Mouse (Mus musculus) hindbrain, embryonic 16.5 days (tissue): ENCODE data around the gene Rnd3. TPM values are rescaled to one million over a fixed set of nuclear protein-coding genes. Genes with fewer than 3 reads are reported as not detected.

Experiments
- ATAC-seq: fragments of 200-750 bp; cut with Nextera tagmentation; 2 replicates; pipeline ENCODE4 v1.8.0; 2017; ENCODE audit warnings: moderate TSS enrichment, moderate library complexity
- H3K27ac ChIP-seq: fragments of 300-500 bp; sonication (generic); 2 replicates; pipeline ENCODE4 v1.5.1; 2014; ENCODE audit warnings: low read depth, mild to moderate bottlenecking, control low read depth, low read length, moderate library complexity
- H3K27me3 ChIP-seq: fragments of 300-500 bp; sonication (generic); replicated peaks from 2 replicates; pipeline ENCODE4 v1.6.1; 2014; ENCODE audit warnings: low read length; ENCODE audit not compliant: control insufficient read depth, insufficient read depth
- H3K36me3 ChIP-seq: fragments of 300-500 bp; sonication (generic); 2 replicates; pipeline ENCODE4 v1.6.1; 2014; ENCODE audit warnings: mild to moderate bottlenecking, low read length, moderate library complexity, mixed read lengths; ENCODE audit not compliant: control insufficient read depth, insufficient read depth
- H3K4me1 ChIP-seq: fragments of 300-500 bp; sonication (generic); 2 replicates; pipeline ENCODE4 v1.6.1; 2014; ENCODE audit warnings: low read depth, low read length; ENCODE audit not compliant: control insufficient read depth, insufficient read depth
- H3K4me2 ChIP-seq: fragments of 300-500 bp; sonication (generic); 2 replicates; pipeline ENCODE4 v1.6.1; 2014; ENCODE audit warnings: mild to moderate bottlenecking, low read length, control low read depth, moderate library complexity
- H3K4me3 ChIP-seq: fragments of 300-500 bp; sonication (generic); 2 replicates; pipeline ENCODE4 v1.5.1; 2014; ENCODE audit warnings: mild to moderate bottlenecking, low read length, control low read depth, moderate library complexity
- H3K9ac ChIP-seq: fragments of 300-500 bp; sonication (generic); 2 replicates; pipeline ENCODE4 v1.6.1; 2014; ENCODE audit warnings: low read depth, mild to moderate bottlenecking, control low read depth, low read length, moderate library complexity
- H3K9me3 ChIP-seq: fragments of 300-500 bp; sonication (generic); 2 replicates; pipeline ENCODE4 v1.6.1; 2014; ENCODE audit warnings: mild to moderate bottlenecking, low read length, moderate library complexity; ENCODE audit not compliant: control insufficient read depth
- WGBS: fragments of 180-500 bp; shearing (Covaris S2); extraction: QIAGEN DNeasy Blood & Tissue Kit; methylation state at CpG from one replicate; pipeline ENCODE4 v1.1.7; 2014; 5-methylcytosine and 5-hydroxymethylcytosine counted together
- polyA plus RNA-seq: library from polyadenylated mRNA; unstranded; fragments of >200 nt; fragmentation: Nextera tagmentation; extraction: Ambion mirVana; gene quantifications from 2 replicates; pipeline ENCODE4 v1.2.1, GENCODE M21; 2015

Gene Rnd3
- polyA plus RNA-seq, 1 experiment from 2014 or later: 82.6 TPM

DNA sequence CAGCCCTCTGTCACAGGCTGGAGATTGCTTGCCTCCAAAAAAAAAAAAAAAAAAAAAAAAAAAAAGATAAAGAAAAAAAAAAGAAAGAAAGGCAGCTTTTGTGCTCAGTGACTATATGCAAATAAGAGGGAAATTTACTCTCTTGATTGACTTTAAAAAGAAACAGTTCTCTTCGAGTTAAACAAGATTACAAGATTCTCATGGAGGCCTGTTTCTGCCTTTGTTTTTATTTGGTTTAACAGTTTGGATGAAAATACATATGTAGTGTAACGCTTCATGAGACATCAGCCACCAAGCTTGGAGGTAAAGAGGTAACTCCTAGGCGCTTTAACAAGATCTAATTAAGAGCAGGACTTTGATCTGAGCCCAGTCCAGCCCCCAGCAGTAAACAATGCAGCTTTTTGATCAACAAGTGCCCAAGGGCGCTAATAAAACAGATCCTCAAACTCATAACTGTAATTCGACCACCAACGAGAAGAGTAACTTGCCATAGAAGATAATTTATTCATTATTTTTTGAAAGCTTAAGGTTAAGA, 8.9 kb downstream of the Rnd3 start:
- Histone ChIP-seq H3K36me3 (no peaks in the 10 kb centered on the region), H3K4me3 (no peak overlapping the region), H3K27me3 (no peaks in the 10 kb centered on the region), H3K4me2 (peak overlapping the region; percentile 54), H3K4me1 (peaks cover 50% of the 10 kb centered on the region), H3K9me3 (no peaks in the 10 kb centered on the region), H3K27ac (no peak overlapping the region), H3K9ac (no peak overlapping the region)
- no peak for ATAC-seq
- 9% methylated on average over 6 of the region's 6 CpGs for WGBS

DNA sequence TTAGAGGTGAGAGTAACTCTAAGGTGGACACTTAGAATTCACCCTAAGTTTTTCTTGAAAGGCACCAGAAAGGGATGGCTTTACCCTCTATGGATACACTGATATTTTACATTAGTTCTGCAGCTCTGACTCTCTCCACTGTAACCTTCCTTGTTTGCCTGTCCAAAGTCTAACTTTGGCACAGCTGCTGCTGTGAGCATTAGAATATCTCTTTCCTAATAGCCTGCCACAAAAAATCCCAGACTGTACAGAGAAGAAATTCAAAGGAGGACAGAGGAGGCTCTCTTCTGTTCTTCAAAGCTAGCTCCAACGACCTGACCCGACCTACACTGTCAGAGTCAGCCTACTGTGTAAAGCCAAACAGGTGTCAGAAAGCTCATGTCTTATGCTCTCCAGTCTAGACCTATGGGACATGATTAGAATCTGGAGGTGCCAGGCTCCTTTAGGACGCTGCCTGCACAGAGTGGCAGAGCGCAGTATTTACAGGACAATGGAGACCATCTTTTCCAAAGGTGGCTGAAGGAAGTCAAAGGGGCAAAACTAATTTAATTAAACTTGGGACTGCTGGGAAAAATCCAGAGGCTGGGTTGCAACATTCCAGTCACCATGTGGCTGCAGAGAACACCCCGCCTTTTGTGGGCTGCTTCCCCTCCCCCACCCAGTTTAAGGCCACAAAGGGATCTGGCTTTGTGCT, 9.5 kb downstream of the Rnd3 start:
- WGBS: 16% methylated on average over 5 of the region's 5 CpGs
- H3K4me1 ChIP-seq: peaks cover 44% of the 10 kb centered on the region
- peak; percentile 81 for ATAC-seq
- no peak overlapping the region for H3K4me3 ChIP-seq
- H3K9ac ChIP-seq: no peak overlapping the region
- H3K4me2 ChIP-seq: peak overlapping the region; percentile 27
- no peaks in the 10 kb centered on the region for H3K27me3 ChIP-seq
- no peaks in the 10 kb centered on the region for H3K9me3 ChIP-seq
- H3K36me3 ChIP-seq: peaks cover 2% of the 10 kb centered on the region; the same call in 1 of the 2 replicates
- 0 out of 2 replicates have a peak overlapping the region, but pooled peaks have one; percentile 6 for H3K27ac ChIP-seq

DNA sequence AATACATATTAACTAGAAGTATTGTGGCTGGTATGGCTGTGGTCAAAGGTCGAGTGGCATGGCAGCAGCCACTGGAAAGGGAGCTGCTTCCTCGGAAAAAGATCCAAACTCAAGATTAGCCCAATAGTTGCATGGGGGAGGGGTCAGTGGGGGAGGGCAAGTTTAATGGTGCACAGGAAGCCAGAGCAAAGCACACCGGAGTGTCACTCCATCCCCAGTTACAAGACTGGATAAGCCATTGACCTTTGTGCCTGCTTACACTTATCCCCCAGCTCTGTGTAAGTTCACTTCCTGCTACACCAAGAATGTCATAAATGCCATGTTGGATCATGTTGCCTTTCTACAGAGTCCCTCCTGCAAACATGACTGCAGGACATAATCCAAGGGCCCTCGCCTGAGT, 11.2 kb downstream of the Rnd3 start:
- H3K4me3 ChIP-seq: no peak overlapping the region
- no peak overlapping the region for H3K9ac ChIP-seq
- H3K36me3 ChIP-seq: peaks cover 12% of the 10 kb centered on the region
- H3K4me2 ChIP-seq: no peak overlapping the region
- no peaks in the 10 kb centered on the region for H3K9me3 ChIP-seq
- WGBS: 53% methylated on average over 4 of the region's 4 CpGs
- ATAC-seq: no peak
- no peaks in the 10 kb centered on the region for H3K27me3 ChIP-seq
- peaks cover 33% of the 10 kb centered on the region for H3K4me1 ChIP-seq
- H3K27ac ChIP-seq: no peak overlapping the region

DNA sequence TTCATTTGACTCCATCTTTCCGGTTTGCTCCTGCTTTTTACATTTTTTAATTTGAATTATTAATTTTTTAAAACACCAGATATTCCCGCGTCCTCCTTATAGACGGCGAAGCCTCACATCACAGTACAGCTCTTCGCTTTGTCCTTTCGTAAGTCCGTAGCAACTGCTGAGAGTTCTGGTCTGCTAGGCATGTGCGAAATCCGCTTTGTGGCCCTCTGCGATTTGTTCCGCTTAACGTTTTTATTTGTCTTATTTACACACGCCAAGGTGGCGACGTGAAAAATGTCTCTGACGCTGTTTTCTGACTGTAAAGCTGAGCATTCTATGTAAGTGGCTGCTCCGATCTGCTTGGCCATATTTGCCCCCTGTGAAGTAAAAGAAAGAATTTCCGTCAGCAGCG, 16.7 kb downstream of the Rnd3 start:
- no peak overlapping the region; the same call in 1 of the 2 replicates for H3K4me2 ChIP-seq
- H3K4me3 ChIP-seq: no peak overlapping the region
- H3K36me3 ChIP-seq: peaks cover 26% of the 10 kb centered on the region
- no peaks in the 10 kb centered on the region for H3K9me3 ChIP-seq
- H3K9ac ChIP-seq: no peak overlapping the region
- WGBS: 53% methylated on average over 20 of the region's 20 CpGs
- H3K4me1 ChIP-seq: peaks cover 2% of the 10 kb centered on the region; the same call in 1 of the 2 replicates
- H3K27ac ChIP-seq: no peak overlapping the region
- no peak for ATAC-seq
- no peaks in the 10 kb centered on the region for H3K27me3 ChIP-seq

GRCm38 (mm10) chr2:51128090-51128489, 20.8 kb downstream of the Rnd3 start:
- Histone ChIP-seq H3K4me3 (no peak overlapping the region), H3K9me3 (no peaks in the 10 kb centered on the region), H3K27me3 (no peaks in the 10 kb centered on the region), H3K36me3 (peaks cover 17% of the 10 kb centered on the region), H3K4me1 (peaks cover 2% of the 10 kb centered on the region; the same call in 1 of the 2 replicates), H3K4me2 (no peak overlapping the region), H3K9ac (no peak overlapping the region), H3K27ac (no peak overlapping the region)
- no peak for ATAC-seq
- 79% methylated on average over 4 of the region's 4 CpGs for WGBS

DNA sequence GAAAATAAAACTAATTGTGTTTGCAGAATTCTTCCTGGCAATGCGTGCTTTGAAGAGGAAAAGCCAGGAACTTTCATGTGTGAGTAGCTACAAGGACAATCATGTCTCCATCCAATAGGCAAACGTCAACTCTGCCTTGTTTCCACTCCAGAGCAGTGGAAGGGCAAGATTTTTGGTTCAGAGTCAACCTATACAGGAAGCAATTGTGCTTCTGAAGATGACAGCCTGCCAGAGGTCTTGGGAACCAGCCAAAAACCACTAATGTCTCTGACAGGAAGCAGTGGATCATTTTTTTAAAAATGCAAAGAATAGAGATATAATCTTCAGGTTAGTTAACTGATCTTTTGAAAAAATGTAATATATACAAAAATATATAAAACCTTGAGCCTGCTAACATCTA, 38.6 kb downstream of the Rnd3 start:
- WGBS: 51% methylated on average over 2 of the region's 2 CpGs
- Histone ChIP-seq H3K27me3 (no peaks in the 10 kb centered on the region), H3K27ac (no peak overlapping the region), H3K4me1 (no peaks in the 10 kb centered on the region), H3K9me3 (no peaks in the 10 kb centered on the region), H3K9ac (no peak overlapping the region), H3K4me2 (no peak overlapping the region), H3K36me3 (no peaks in the 10 kb centered on the region), H3K4me3 (no peak overlapping the region)
- no peak for ATAC-seq

DNA sequence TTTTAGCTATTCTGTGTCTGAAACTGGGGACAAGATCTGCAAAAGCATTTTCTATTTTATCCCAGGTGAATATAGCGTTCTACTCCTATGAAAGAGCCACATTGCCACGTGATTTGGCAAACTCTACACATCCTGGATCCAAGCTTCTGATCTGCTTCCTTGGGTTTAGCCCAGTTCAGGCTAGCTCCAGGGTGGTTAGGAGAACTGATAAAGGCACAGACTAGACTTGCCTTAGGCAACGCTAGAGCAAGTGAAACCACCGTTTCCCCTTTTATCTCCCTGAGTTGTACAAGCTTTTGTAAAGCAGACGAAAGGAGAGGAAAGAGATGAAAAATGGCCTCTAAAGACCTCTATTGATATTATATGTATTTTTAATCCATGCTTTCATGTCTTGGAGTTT, 40.3 kb downstream of the Rnd3 start:
- Histone ChIP-seq H3K36me3 (no peaks in the 10 kb centered on the region), H3K27ac (no peak overlapping the region), H3K9ac (no peak overlapping the region), H3K4me2 (no peak overlapping the region), H3K4me3 (no peak overlapping the region), H3K27me3 (no peaks in the 10 kb centered on the region), H3K4me1 (no peaks in the 10 kb centered on the region), H3K9me3 (no peaks in the 10 kb centered on the region)
- no peak for ATAC-seq
- WGBS: 75% methylated on average over 5 of the region's 5 CpGs

- no peaks in the 10 kb centered on the region for H3K4me1 ChIP-seq
- no peak for ATAC-seq
- H3K27me3 ChIP-seq: no peaks in the 10 kb centered on the region
- 58% methylated on average over 4 of the region's 4 CpGs for WGBS
- no peak overlapping the region for H3K27ac ChIP-seq
- H3K36me3 ChIP-seq: no peaks in the 10 kb centered on the region
- H3K4me2 ChIP-seq: no peak overlapping the region
- H3K9ac ChIP-seq: no peak overlapping the region
- no peak overlapping the region for H3K4me3 ChIP-seq
- H3K9me3 ChIP-seq: no peaks in the 10 kb centered on the region
Measured at GRCm38 (mm10) chr2:51101187-51101586, 47.7 kb downstream of the Rnd3 start.

- Histone ChIP-seq H3K4me1 (no peaks in the 10 kb centered on the region), H3K9ac (no peak overlapping the region), H3K27me3 (no peaks in the 10 kb centered on the region), H3K4me2 (no peak overlapping the region), H3K9me3 (no peaks in the 10 kb centered on the region), H3K36me3 (no peaks in the 10 kb centered on the region), H3K27ac (no peak overlapping the region), H3K4me3 (no peak overlapping the region)
- peak; percentile 45 for ATAC-seq
- 38% methylated on average over 9 of the region's 9 CpGs for WGBS
Measured at GRCm38 (mm10) chr2:51099987-51100386, 48.9 kb downstream of the Rnd3 start.
